Comparison of ENCODE assay signal across 19 mouse cellular contexts in the genomic region with DNA sequence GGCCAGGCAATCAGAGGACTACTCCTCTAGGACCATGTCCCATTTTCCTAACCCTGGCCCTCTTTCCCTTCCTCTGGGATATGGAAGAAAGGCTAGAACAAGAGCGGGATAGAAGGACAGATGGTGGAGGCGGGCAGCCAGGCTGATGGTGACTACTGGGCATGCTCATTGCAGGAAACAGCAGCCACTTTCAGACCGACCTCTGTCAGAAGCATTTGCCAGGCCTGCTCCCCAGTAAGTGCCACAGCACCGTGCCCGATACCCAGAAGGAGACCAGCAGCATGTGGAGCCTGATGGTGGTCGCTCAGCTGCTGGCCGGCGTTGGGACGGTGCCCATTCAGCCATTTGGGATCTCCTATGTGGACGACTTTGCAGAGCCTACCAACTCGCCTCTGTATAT. TPM values are rescaled to one million over a fixed set of nuclear protein-coding genes. Genes with fewer than 3 reads are reported as not detected.
A peak's percentile ranks its signal among the peaks of the same experiment; 100 is the strongest.
DNase-seq lines count a peak whose midpoint lies in the region; ATAC-seq lines count a peak whose summit lies in the region.
"Had no signal": no experiment of that assay in that cellular context is flagged by ENCODE, and none has a peak within 500 bp of the region (broad histone marks: within the 10 kb centered on the region; RNA-seq: fewer than 3 reads in every experiment).

No protein-coding gene starts in this region.

- 69% methylated on average over 11 of the region's 11 CpGs for WGBS in forebrain, embryonic 16.5 days
- 92% methylated on average over 11 of the region's 11 CpGs for WGBS in forebrain, embryonic 11.5 days
- 83% methylated on average over 11 of the region's 11 CpGs for WGBS in heart, embryonic 12.5 days

- H3K27ac ChIP-seq in forebrain, embryonic 16.5 days (ENCODE audit: low read length): no peak overlapping the region
- H3K27ac ChIP-seq in forebrain, embryonic 11.5 days (ENCODE audit: low read depth, low read length): no peak overlapping the region
- no peak overlapping the region for H3K27ac ChIP-seq in heart, embryonic 12.5 days (ENCODE audit: poor library complexity, severe bottlenecking)
- H3K27ac ChIP-seq: intestine, embryonic 15.5 days had no signal

- DNase-seq in forebrain, embryonic 11.5 days (ENCODE audit: low spot score): no peak
- peak; percentile 88 for DNase-seq in left cerebral cortex, postnatal 4 days
- DNase-seq in left cerebral cortex, postnatal 36 days (ENCODE audit: low spot score in 2 of 2): no peak
- DNase-seq in cerebellum, adult 9-11 months: peak; percentile 74
- no peak for DNase-seq in gastrocnemius, postnatal 4 days (ENCODE audit: low spot score in 2 of 2)
- DNase-seq: adrenal gland, postnatal 10 days; embryo, embryonic 11 days; gastrocnemius, postnatal 25 days; lung, postnatal 10 days; right cerebral cortex, adult 18-20 months; thymus, postnatal 36 days had no signal

- no peak overlapping the region for H3K4me2 ChIP-seq in forebrain, embryonic 16.5 days (ENCODE audit: low read length)
- no peak overlapping the region for H3K4me2 ChIP-seq in forebrain, embryonic 11.5 days (ENCODE audit: low read depth, low read length, severe bottlenecking)
- H3K4me2 ChIP-seq in heart, embryonic 12.5 days: no peak overlapping the region
- H3K4me2 ChIP-seq: heart, embryonic 11.5 days; intestine, embryonic 15.5 days; limb, embryonic 15.5 days had no signal

- H3K27me3 ChIP-seq in forebrain, embryonic 16.5 days (replicated peaks; ENCODE audit: control insufficient read depth, insufficient read depth, low read length): no peaks in the 10 kb centered on the region
- no peaks in the 10 kb centered on the region for H3K27me3 ChIP-seq in forebrain, embryonic 11.5 days (ENCODE audit: control insufficient read depth, insufficient read depth, low read length)
- no peaks in the 10 kb centered on the region for H3K27me3 ChIP-seq in heart, embryonic 12.5 days (replicated peaks)
- H3K27me3 ChIP-seq: intestine, embryonic 15.5 days; limb, embryonic 15.5 days had no signal

- H3K36me3 ChIP-seq in forebrain, embryonic 16.5 days (ENCODE audit: control insufficient read depth, insufficient read depth): no peaks in the 10 kb centered on the region
- H3K36me3 ChIP-seq in forebrain, embryonic 11.5 days (ENCODE audit: control insufficient read depth, insufficient read depth, low read length): no peaks in the 10 kb centered on the region
- no peaks in the 10 kb centered on the region for H3K36me3 ChIP-seq in heart, embryonic 12.5 days
- H3K36me3 ChIP-seq: intestine, embryonic 15.5 days; limb, embryonic 15.5 days had no signal

- intact Hi-C loops in left cerebral cortex, postnatal 4 days (cut with DNase I): no loop called here
- intact Hi-C loops in left cerebral cortex, postnatal 36 days (cut with DNase I): no loop called here

- H3K4me1 ChIP-seq in forebrain, embryonic 16.5 days (replicated peaks; ENCODE audit: control insufficient read depth, insufficient read depth, low read length): peaks cover 4% of the 10 kb centered on the region; the same call in 1 of the 2 replicates
- no peaks in the 10 kb centered on the region for H3K4me1 ChIP-seq in forebrain, embryonic 11.5 days (replicated peaks; ENCODE audit: control insufficient read depth, insufficient read depth, low read length)
- H3K4me1 ChIP-seq in heart, embryonic 12.5 days (replicated peaks): no peaks in the 10 kb centered on the region
- H3K4me1 ChIP-seq: intestine, embryonic 15.5 days; megakaryocyte, embryonic 14.5 days had no signal

- H3K4me3 ChIP-seq in forebrain, embryonic 16.5 days (replicated peaks; ENCODE audit: low read length): no peak overlapping the region
- no peak overlapping the region for H3K4me3 ChIP-seq in forebrain, embryonic 11.5 days (ENCODE audit: low read depth, low read length)
- no peak overlapping the region for H3K4me3 ChIP-seq in heart, embryonic 12.5 days
- H3K4me3 ChIP-seq: erythroblast, embryonic 14.5 days; intestine, embryonic 15.5 days; limb, embryonic 15.5 days; megakaryocyte, embryonic 14.5 days had no signal

- H3K9ac ChIP-seq in forebrain, embryonic 16.5 days (replicated peaks; ENCODE audit: low read depth, low read length): no peak overlapping the region
- no peak overlapping the region for H3K9ac ChIP-seq in forebrain, embryonic 11.5 days (ENCODE audit: low read length)
- no peak overlapping the region for H3K9ac ChIP-seq in heart, embryonic 12.5 days
- H3K9ac ChIP-seq: intestine, embryonic 15.5 days; limb, embryonic 15.5 days had no signal

- ATAC-seq in forebrain, embryonic 16.5 days: peak; percentile 15; the same call in 1 of the 2 replicates
- ATAC-seq in forebrain, embryonic 11.5 days (replicated peaks; ENCODE audit: low FRiP score): no peak
- no peak for ATAC-seq in heart, embryonic 12.5 days (ENCODE audit: insufficient number of reproducible peaks, low FRiP score)
- ATAC-seq: intestine, embryonic 15.5 days; midbrain, embryonic 16.5 days had no signal

- no peaks in the 10 kb centered on the region for H3K9me3 ChIP-seq in forebrain, embryonic 16.5 days (ENCODE audit: control insufficient read depth, low read length)
- no peaks in the 10 kb centered on the region for H3K9me3 ChIP-seq in forebrain, embryonic 11.5 days (ENCODE audit: control insufficient read depth, low read length)
- H3K9me3 ChIP-seq in heart, embryonic 12.5 days (replicated peaks): no peaks in the 10 kb centered on the region
- H3K9me3 ChIP-seq: intestine, embryonic 15.5 days; limb, embryonic 15.5 days had no signal

RNA-seq across cellular contexts. Expression of a gene that starts 43.9 kb away (rescaled TPM):
- polyA plus RNA-seq in forebrain, embryonic 16.5 days (2015; fragmentation: Nextera tagmentation; extraction: Ambion mirVana): 63.6 and 77.9 TPM in 2 replicates
- polyA plus RNA-seq in forebrain, embryonic 11.5 days (2014; fragmentation: Nextera tagmentation; extraction: Ambion mirVana): 12.5 and 13.6 TPM in 2 replicates
- 100 to 1,000 TPM; 331 to 380 TPM for total RNA-seq in left cerebral cortex, postnatal 4 days (2021)
- total RNA-seq in left cerebral cortex, postnatal 36 days (2021): 100 to 1,000 TPM; 607 to 644 TPM
- total RNA-seq in gastrocnemius, postnatal 4 days (2021): 1 to 10 TPM; 1.7 to 2.6 TPM
- 3.0 and 3.2 TPM in 2 replicates for polyA plus RNA-seq in heart, embryonic 12.5 days (2016; fragmentation: Nextera tagmentation; extraction: Ambion mirVana)
- polyA plus RNA-seq: erythroblast, embryonic 14.5 days had no signal

Comparison
In these comparisons a context has a peak if more than half of its experiments do, and no peak if none do; other contexts are left out.
1. DNase-seq: peak in left cerebral cortex, postnatal 4 days (single experiment) and cerebellum, adult 9-11 months (single experiment); none in forebrain, embryonic 11.5 days (single experiment), left cerebral cortex, postnatal 36 days (0 of 2) and gastrocnemius, postnatal 4 days (0 of 2).
2. RNA of a gene that starts 43.9 kb away (total RNA-seq): 607 to 644 TPM in left cerebral cortex, postnatal 36 days and 331 to 380 TPM in left cerebral cortex, postnatal 4 days; 1.7 to 2.6 TPM in gastrocnemius, postnatal 4 days; every median in the first group is over 10 times any median in the second.